ENCODE assay signal across 9 mouse cellular contexts in genomic region chr5:89819531-89819930, GRCm38 (mm10).
A peak's percentile ranks its signal among the peaks of the same experiment; 100 is the strongest.
DNase-seq lines count a peak whose midpoint lies in the region; ATAC-seq and TF ChIP-seq lines count a peak whose summit lies in the region.
"Had no signal": no experiment of that assay in that cellular context is flagged by ENCODE, and none has a peak within 500 bp of the region (broad histone marks: within the 10 kb centered on the region; RNA-seq: fewer than 3 reads in every experiment).

No protein-coding gene starts in this region.

- H3K4me2 ChIP-seq in midbrain, embryonic 14.5 days (ENCODE audit: low read length): no peak overlapping the region
- no peak overlapping the region for H3K4me2 ChIP-seq in midbrain, embryonic 13.5 days (replicated peaks)
- H3K4me2 ChIP-seq: liver, embryonic 15.5 days had no signal

- no peaks in the 10 kb centered on the region for H3K27me3 ChIP-seq in midbrain, embryonic 14.5 days (ENCODE audit: control insufficient read depth, insufficient read depth, low read length)
- no peaks in the 10 kb centered on the region for H3K27me3 ChIP-seq in midbrain, embryonic 13.5 days
- H3K27me3 ChIP-seq: liver, embryonic 15.5 days had no signal

- 23% methylated on average over 3 of the region's 3 CpGs for WGBS in midbrain, embryonic 14.5 days
- 34% methylated on average over 3 of the region's 3 CpGs for WGBS in midbrain, embryonic 13.5 days

- ATAC-seq in midbrain, embryonic 14.5 days (ENCODE audit: low FRiP score, low TSS enrichment): no peak
- no peak for ATAC-seq in midbrain, embryonic 13.5 days

- H3K4me1 ChIP-seq in midbrain, embryonic 14.5 days (ENCODE audit: control insufficient read depth, insufficient read depth, low read length): no peaks in the 10 kb centered on the region
- H3K4me1 ChIP-seq in midbrain, embryonic 13.5 days (replicated peaks): no peaks in the 10 kb centered on the region
- H3K4me1 ChIP-seq: liver, embryonic 15.5 days had no signal

- H3K27ac ChIP-seq in gastrocnemius, adult 2 months: no peak overlapping the region
- no peak overlapping the region for H3K27ac ChIP-seq in midbrain, embryonic 14.5 days (replicated peaks; ENCODE audit: low read depth, low read length)
- H3K27ac ChIP-seq in midbrain, embryonic 13.5 days: no peak overlapping the region
- H3K27ac ChIP-seq: liver, embryonic 15.5 days had no signal

- peak; percentile 65 for TF ChIP-seq CTCF in gastrocnemius, adult 2 months (IDR thresholded peaks at IDR 0.05)

- no peaks in the 10 kb centered on the region for H3K9me3 ChIP-seq in midbrain, embryonic 14.5 days (ENCODE audit: control insufficient read depth, low read length)
- H3K9me3 ChIP-seq in midbrain, embryonic 13.5 days: no peaks in the 10 kb centered on the region
- H3K9me3 ChIP-seq: liver, embryonic 15.5 days had no signal

- no peak for DNase-seq in gastrocnemius, adult 2 months
- DNase-seq in gastrocnemius, postnatal 14 days: no peak
- peak; percentile 69 for DNase-seq in midbrain, embryonic 14.5 days
- DNase-seq in c-Kit-positive CD71-positive TER-119-negative erythroid progenitor cells, embryonic 14.5 days (ENCODE audit: low read depth): peak; percentile 60
- DNase-seq in retina, embryonic 14.5 days (ENCODE audit: low spot score): peak; percentile 51
- no peak for DNase-seq in ovary, adult 18-20 months (ENCODE audit: low spot score)
- no peak for DNase-seq in left cerebral cortex, adult 11 months (ENCODE audit: low spot score)

- H3K4me3 ChIP-seq in gastrocnemius, adult 2 months: no peak overlapping the region
- H3K4me3 ChIP-seq in midbrain, embryonic 14.5 days (replicated peaks; ENCODE audit: low read depth, low read length): no peak overlapping the region
- H3K4me3 ChIP-seq in midbrain, embryonic 13.5 days (replicated peaks): no peak overlapping the region
- H3K4me3 ChIP-seq: liver, embryonic 15.5 days had no signal

- H3K36me3 ChIP-seq in midbrain, embryonic 14.5 days (ENCODE audit: control insufficient read depth, insufficient read depth, low read length): no peaks in the 10 kb centered on the region
- H3K36me3 ChIP-seq in midbrain, embryonic 13.5 days: no peaks in the 10 kb centered on the region
- H3K36me3 ChIP-seq: liver, embryonic 15.5 days had no signal

- intact Hi-C loops in gastrocnemius, adult 2 months (cut with DNase I): no loop called here
- intact Hi-C loops in gastrocnemius, postnatal 14 days (cut with DNase I; ENCODE audit: low total_unique reads): no loop called here

- H3K9ac ChIP-seq in midbrain, embryonic 14.5 days (replicated peaks; ENCODE audit: low read length): no peak overlapping the region
- H3K9ac ChIP-seq in midbrain, embryonic 13.5 days (replicated peaks): no peak overlapping the region
- H3K9ac ChIP-seq: liver, embryonic 15.5 days had no signal

Comparison
In these comparisons a context has a peak if more than half of its experiments do, and no peak if none do; other contexts are left out.
1. DNase-seq: peak in midbrain, embryonic 14.5 days (single experiment), c-Kit-positive CD71-positive TER-119-negative erythroid progenitor cells, embryonic 14.5 days (single experiment) and retina, embryonic 14.5 days (single experiment); none in gastrocnemius, adult 2 months (single experiment), gastrocnemius, postnatal 14 days (single experiment), ovary, adult 18-20 months (single experiment) and left cerebral cortex, adult 11 months (single experiment).